Mouse (Mus musculus) embryo, embryonic 11 days (tissue): ENCODE data around the gene Cfap97d1.

Experiments
- DNase-seq: peaks from one replicate; pipeline ENCODE4 v3.0.0-alpha.2; 2015

Cfap97d1 gene

DNA sequence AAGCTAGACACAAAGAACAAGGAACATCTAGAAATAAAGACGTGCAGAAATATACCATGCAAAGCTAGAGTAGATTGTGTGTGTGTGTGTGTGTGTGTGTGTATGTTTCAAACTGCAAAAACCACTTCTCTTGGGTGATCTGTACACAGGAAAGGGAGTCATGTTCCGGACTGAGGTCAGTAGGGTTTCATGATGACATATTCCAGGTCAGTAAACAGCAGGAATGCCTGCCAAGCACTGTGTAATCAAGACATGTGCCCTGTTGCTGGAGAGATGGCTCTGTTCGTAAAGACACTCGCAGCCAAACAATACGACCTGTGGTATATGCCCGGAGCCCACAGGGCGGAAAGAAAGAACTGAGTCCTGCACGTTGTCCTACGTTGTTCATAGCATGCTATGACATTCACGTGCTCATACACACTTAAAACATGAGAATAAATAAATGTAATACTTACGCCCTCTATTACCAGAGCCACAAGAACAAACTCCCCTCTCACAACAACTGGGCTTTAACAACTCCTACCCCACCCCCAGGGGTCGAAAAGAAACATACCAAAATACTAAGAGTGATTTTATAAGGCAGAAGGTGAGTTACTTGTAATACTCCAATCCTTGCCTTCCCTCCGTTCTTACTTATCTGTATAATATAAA lies 55.5 kb downstream of the Cfap97d1 start:
- DNase-seq = no peak

DNA sequence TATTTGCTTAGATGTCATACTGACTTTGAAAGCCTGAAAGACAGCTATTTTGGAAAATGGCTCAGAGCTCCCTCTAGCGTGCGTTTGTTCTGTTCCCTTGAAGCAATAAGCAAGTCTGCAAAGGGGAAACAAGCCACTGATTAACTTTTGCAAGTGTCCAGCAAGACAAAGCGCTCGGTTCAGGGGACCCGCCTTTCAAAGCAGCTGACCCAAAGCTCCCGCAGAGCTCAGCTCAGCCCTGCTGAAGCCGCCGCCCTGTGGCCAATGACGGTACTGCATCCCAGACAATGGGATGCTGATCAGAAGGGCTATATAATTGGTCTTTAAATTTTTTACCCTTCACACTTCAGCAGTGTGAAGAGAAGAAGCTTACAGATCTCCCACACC lies 56.1 kb downstream of the Cfap97d1 start:
- peak; percentile 93 for DNase-seq

DNA sequence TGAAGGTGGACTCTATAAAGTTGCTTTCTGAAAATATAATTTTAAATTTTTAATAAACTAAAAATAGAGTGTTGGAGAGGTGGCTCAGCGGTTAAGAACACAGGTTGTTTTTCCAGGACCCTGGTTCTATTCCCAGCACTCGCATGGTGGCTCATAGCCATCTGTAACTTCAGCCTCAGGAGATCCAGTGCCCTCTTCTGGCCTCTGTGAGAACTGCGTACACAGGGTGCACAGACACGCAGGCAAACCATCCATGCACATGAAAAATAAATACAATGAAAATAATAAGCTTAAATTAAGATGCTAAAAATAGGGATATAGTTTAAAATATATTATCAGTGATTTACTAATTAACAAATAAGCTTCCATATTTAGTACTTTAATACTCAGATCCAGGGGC lies 56.6 kb downstream of the Cfap97d1 start:
- DNase-seq = no peak

DNA sequence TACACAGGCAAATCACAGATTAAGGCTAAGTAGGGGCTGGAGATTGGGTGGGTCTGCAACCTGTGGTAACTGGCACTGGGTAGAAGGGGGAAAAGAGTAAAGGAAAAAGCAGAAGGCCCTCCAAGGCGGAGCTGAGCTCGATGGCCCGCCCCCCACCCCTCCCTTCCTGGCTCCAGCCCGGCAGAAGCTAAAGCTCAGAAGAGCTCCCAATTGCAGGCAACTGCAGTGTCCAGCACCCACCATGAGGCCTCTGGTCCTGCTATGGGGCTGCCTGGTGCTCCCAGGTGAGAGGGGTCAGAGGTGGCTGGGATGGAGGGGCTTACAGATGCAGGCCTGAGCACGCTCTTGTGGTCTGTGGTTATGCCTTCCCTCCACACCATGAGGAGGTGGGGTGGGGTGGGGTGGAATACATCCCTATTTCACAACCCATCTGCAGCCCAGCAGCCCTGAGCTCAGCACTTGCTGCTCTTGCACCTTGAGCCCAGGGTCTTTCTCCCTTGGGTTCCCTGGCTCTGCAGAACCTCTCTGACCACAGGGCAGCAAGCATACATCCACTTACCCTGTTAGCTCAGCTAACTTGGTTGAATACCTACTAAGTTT lies 57.4 kb downstream of the Cfap97d1 start, which contains the start of gene Cd300lg:
TSS of gene Cd300lg (plus strand) at position 160 of the 600 bp plus-strand sequence.
- no peak for DNase-seq
